Mouse (Mus musculus): ENCODE measurements around the gene Gabrb3. TPM values are rescaled to one million over a fixed set of nuclear protein-coding genes. Genes with fewer than 3 reads are reported as not detected.

Gene Gabrb3
- polyA plus RNA-seq, 1 experiment from 2014 or later = 0.04 TPM

DNA sequence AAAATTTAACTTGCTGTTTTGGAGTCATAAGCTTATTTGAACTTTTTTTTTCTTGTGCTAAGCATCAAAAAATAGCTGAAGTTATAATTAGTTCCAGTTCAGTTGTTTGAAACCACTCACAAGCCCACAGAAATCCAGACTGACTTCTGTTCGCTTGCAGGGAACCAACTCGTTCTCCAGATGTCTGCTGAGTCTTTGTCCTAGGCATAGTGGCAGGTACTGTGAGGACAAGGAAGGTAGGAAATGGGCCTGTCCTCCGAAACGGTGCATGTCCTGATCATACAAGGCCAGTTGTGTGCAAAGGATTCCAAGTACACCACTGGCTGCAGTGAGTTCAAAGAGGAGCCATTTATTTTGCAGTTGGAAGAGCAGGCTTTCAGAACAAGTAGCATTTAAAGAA lies 215.5 kb downstream of the Gabrb3 start:
- in situ Hi-C loops (cut with MboI; ENCODE audit: low pct_unique_long_range_greater_than_20kb) = no loop called here

DNA sequence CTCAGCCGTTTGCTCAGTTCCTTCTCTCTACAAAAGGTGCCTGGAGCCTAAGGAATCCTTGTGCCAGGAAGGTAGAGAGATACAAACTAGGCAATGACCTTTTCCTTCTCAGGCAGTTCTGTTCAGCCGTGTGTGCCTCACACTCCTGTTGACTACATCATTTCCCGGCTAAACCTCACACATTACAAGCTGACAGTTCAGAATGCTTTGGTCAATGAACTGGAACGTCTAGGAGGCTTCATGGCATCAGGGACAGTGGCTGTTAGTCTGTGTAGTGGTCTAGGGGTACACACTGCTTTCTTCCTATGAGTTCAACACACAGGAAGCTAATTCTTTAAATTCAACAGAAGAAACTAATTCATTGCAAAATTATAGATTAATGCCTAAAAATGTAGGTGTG lies 216.2 kb downstream of the Gabrb3 start:
- CTCF ChIA-PET = no interaction called here
- DNase-seq (ENCODE audit: low read depth, low spot score) (no peak), ATAC-seq (no peak)
- TF ChIP-seq CTCF (IDR thresholded peaks at IDR 0.05) = no peak
- H3K27me3 ChIP-seq = no peaks in the 10 kb centered on the region
- POLR2A ChIA-PET = no interaction called here
- in situ Hi-C loops (cut with MboI; ENCODE audit: low pct_unique_long_range_greater_than_20kb) = no loop called here

More for the DNA sequence above, 215.5 kb downstream of the Gabrb3 start:
- no peaks in the 10 kb centered on the region for H3K27me3 ChIP-seq
- POLR2A ChIA-PET = no interaction called here
- TF ChIP-seq CTCF (IDR thresholded peaks at IDR 0.05) = no peak
- CTCF ChIA-PET = no interaction called here
- ATAC-seq (no peak), DNase-seq (ENCODE audit: low read depth, low spot score) (no peak)

DNA sequence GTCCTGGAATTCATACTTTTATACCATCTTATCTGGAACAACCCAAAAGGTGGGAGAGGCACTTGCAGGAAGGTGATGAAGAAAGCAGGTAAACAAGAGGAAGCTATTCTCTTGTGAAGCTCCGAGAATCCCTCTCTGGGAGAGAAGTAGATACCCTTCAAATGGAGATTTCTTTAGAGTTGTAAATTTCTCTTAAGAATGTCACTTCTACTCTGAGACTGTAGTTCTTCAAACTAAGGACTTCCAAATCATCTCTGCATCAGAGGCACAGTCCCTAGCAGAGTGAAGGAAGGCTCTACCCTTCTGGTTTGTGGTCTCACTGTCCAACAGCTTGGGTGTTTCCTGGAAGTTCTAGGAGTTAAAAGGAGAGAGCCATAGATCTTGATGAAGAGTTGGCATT lies 221.3 kb downstream of the Gabrb3 start:
- ChIA-PET CTCF (no interaction called here), POLR2A (no interaction called here)
- H3K27me3 ChIP-seq = no peaks in the 10 kb centered on the region
- no peak for TF ChIP-seq CTCF (IDR thresholded peaks at IDR 0.05)
- DNase-seq (ENCODE audit: low read depth, low spot score) (no peak), ATAC-seq (no peak)
- in situ Hi-C loops (cut with MboI; ENCODE audit: low pct_unique_long_range_greater_than_20kb) = no loop called here

GRCm38 (mm10) chr7:57647345-57647744 lies 227.9 kb downstream of the Gabrb3 start:
- H3K27me3 ChIP-seq = no peaks in the 10 kb centered on the region
- ChIA-PET CTCF (no interaction called here), POLR2A (no interaction called here)
- no peak for TF ChIP-seq CTCF (IDR thresholded peaks at IDR 0.05)
- in situ Hi-C loops (cut with MboI; ENCODE audit: low pct_unique_long_range_greater_than_20kb) = no loop called here
- no peak for ATAC-seq
- no peak for DNase-seq (ENCODE audit: low read depth, low spot score)

- H3K27me3 ChIP-seq = no peaks in the 10 kb centered on the region
- ATAC-seq (no peak), DNase-seq (ENCODE audit: low read depth, low spot score) (no peak)
- in situ Hi-C loops (cut with MboI; ENCODE audit: low pct_unique_long_range_greater_than_20kb) = no loop called here
- ChIA-PET POLR2A (no interaction called here), CTCF (no interaction called here)
- TF ChIP-seq CTCF (IDR thresholded peaks at IDR 0.05) = no peak
Measured at GRCm38 (mm10) chr7:57648136-57648755, 228.8 kb downstream of the Gabrb3 start.

- TF ChIP-seq CTCF (IDR thresholded peaks at IDR 0.05) = no peak
- ChIA-PET CTCF (no interaction called here), POLR2A (no interaction called here)
- ATAC-seq (no peak), DNase-seq (ENCODE audit: low read depth, low spot score) (no peak)
- no peaks in the 10 kb centered on the region for H3K27me3 ChIP-seq
- in situ Hi-C loops (cut with MboI; ENCODE audit: low pct_unique_long_range_greater_than_20kb) = no loop called here
Measured at GRCm38 (mm10) chr7:57677352-57677751, 257.9 kb downstream of the Gabrb3 start.

DNA sequence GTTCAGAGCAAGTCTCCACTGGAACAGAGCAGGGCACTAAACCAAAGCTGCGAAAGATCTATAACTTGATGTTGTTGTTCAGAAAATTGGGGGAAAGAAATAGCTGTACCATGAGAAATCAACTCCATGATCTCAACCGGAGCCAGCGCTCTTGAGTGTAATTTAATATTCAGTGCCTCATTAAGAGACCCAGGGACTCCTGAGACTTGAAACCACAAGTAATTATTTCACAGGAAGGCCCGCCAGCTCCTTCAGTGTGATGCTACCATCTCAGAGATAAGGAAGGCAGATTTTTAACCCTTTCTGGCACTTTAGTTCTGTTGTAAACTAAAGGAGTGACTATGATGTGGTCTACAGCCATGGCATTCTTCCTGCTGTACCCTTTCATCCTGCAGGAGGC lies 270.3 kb downstream of the Gabrb3 start:
- ChIA-PET POLR2A (no interaction called here), CTCF (no interaction called here)
- no peaks in the 10 kb centered on the region for H3K27me3 ChIP-seq
- no peak for DNase-seq (ENCODE audit: low read depth, low spot score)
- TF ChIP-seq CTCF (IDR thresholded peaks at IDR 0.05) = no peak
- no peak for ATAC-seq
- in situ Hi-C loops (cut with MboI; ENCODE audit: low pct_unique_long_range_greater_than_20kb) = no loop called here

DNA sequence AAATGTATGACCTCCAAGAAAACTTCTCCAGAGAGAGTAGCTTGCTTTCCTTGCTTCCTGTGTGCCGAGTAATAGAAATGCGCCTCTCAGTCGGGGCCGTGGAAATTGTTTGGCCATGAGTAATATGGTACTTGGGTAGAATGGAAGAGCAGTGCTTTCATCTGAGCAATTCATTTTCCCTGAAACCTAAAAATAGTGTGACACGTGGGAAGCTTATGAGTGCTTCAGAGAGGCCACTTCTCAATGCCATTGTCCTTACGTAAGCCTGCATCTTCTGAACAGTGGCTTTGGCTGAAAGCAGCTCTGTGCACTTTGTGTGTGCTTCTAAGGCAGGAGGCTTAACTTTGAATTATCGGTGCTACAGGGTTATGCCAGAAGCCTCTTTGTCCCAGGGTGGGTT lies 280.9 kb downstream of the Gabrb3 start:
- ChIA-PET CTCF (no interaction called here), POLR2A (no interaction called here)
- ATAC-seq (no peak), DNase-seq (ENCODE audit: low read depth, low spot score) (no peak)
- H3K27me3 ChIP-seq = no peaks in the 10 kb centered on the region
- in situ Hi-C loops (cut with MboI; ENCODE audit: low pct_unique_long_range_greater_than_20kb) = no loop called here
- TF ChIP-seq CTCF (IDR thresholded peaks at IDR 0.05) = no peak

- no peak for TF ChIP-seq CTCF (IDR thresholded peaks at IDR 0.05)
- DNase-seq (ENCODE audit: low read depth, low spot score) = no peak
- in situ Hi-C loops (cut with MboI; ENCODE audit: low pct_unique_long_range_greater_than_20kb) = no loop called here
- POLR2A ChIA-PET = no interaction called here
- ATAC-seq = no peak
- CTCF ChIA-PET = no interaction called here
- no peaks in the 10 kb centered on the region for H3K27me3 ChIP-seq
Measured at GRCm38 (mm10) chr7:57701046-57701445, 281.6 kb downstream of the Gabrb3 start.

- DNase-seq (ENCODE audit: low read depth, low spot score) (no peak), ATAC-seq (no peak)
- no peaks in the 10 kb centered on the region for H3K27me3 ChIP-seq
- POLR2A ChIA-PET = no interaction called here
- in situ Hi-C loops (cut with MboI; ENCODE audit: low pct_unique_long_range_greater_than_20kb) = no loop called here
- no peak for TF ChIP-seq CTCF (IDR thresholded peaks at IDR 0.05)
- CTCF ChIA-PET = no interaction called here
Measured at GRCm38 (mm10) chr7:57703580-57703979, 284.1 kb downstream of the Gabrb3 start.

DNA sequence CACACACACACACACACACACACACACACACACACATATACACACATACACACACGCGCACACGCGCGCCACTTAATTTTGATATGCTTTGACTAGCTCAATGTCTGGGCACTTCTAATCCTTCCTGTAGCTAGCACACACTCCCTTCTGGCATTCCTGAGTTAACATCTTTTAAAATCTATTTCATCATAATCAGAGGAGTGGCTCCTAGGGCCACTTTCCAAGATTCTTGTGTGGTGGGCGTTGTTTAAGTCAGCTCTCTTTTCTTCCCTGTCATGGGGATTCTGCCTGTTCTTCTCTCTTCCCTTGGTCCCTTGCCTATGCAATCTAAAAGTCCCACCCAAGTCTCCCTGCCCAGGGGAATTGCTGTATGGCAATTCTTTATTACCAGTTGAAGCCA lies 286.6 kb downstream of the Gabrb3 start:
- POLR2A ChIA-PET = no interaction called here
- in situ Hi-C loops (cut with MboI; ENCODE audit: low pct_unique_long_range_greater_than_20kb) = no loop called here
- ATAC-seq (no peak), DNase-seq (ENCODE audit: low read depth, low spot score) (no peak)
- no peak for TF ChIP-seq CTCF (IDR thresholded peaks at IDR 0.05)
- CTCF ChIA-PET = no interaction called here
- no peaks in the 10 kb centered on the region for H3K27me3 ChIP-seq

DNA sequence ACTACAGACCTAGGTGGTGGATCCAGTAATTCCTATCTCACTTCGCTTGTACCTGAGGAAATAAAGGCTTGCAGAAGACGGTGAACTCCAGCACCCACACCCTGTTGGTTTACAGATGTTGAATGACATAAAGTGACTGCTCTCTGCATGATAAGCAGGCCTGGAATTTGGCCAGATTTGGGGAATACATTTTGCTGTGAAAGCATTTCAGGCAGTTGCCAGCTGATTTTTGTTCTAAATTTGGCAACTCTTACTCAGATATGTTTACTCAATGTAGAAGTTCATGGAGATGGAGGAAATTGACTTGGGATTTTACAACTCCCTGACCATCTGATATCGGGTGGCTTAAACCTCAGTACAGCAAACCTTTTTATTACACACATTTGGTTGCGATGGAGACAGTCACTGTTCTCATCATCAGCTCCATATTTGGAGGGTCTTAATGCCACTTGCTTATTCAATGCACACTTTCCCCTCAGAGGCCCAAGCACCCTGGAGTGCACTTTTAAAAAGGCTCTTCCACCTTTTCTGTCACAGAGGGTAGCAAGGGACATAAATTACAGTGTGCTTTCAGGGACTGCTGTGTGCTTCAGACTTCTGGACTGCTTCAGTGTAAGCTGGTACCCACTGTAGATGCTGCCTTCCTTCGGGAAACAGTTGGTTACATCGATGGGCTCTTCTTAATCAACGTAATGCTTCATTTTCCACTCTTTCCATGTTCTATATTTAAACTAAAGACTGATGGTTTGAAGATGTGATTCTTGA lies 287.7 kb downstream of the Gabrb3 start:
- TF ChIP-seq CTCF (IDR thresholded peaks at IDR 0.05) = no peak
- ChIA-PET CTCF (no interaction called here), POLR2A (no interaction called here)
- no peak for DNase-seq (ENCODE audit: low read depth, low spot score)
- no peak for ATAC-seq
- in situ Hi-C loops (cut with MboI; ENCODE audit: low pct_unique_long_range_greater_than_20kb) = no loop called here
- H3K27me3 ChIP-seq = no peaks in the 10 kb centered on the region

Measured in Patski (cell line).